Mouse (Mus musculus) intestine, postnatal 0 days (tissue): ENCODE data around the gene Sugp2. TPM values are rescaled to one million over a fixed set of nuclear protein-coding genes. Genes with fewer than 3 reads are reported as not detected.

ENCODE experiments used
- ATAC-seq: fragments of 200-750 bp; cut with Nextera tagmentation; 2 replicates; pipeline ENCODE4 v1.8.0; 2017; ENCODE audit warnings: mild to moderate bottlenecking, moderate TSS enrichment, moderate library complexity
- H3K27ac ChIP-seq: fragments of 300-500 bp; sonication (generic); 2 replicates; pipeline ENCODE4 v1.5.1; 2014; ENCODE audit warnings: mild to moderate bottlenecking, low read depth, low read length, moderate library complexity
- H3K27me3 ChIP-seq: fragments of 300-500 bp; sonication (generic); replicated peaks from 2 replicates; pipeline ENCODE4 v1.6.1; 2014; ENCODE audit warnings: low read length, mixed read lengths; ENCODE audit not compliant: control insufficient read depth, insufficient read depth
- H3K36me3 ChIP-seq: fragments of 300-500 bp; sonication (generic); 2 replicates; pipeline ENCODE4 v1.6.1; 2014; ENCODE audit warnings: mild to moderate bottlenecking, moderate library complexity; ENCODE audit not compliant: control insufficient read depth, insufficient read depth
- H3K4me1 ChIP-seq: fragments of 300-500 bp; sonication (generic); replicated peaks from 2 replicates; pipeline ENCODE4 v1.6.1; 2014; ENCODE audit warnings: antibody characterized with exemption, low read length, mixed read lengths; ENCODE audit not compliant: control insufficient read depth, insufficient read depth
- H3K4me2 ChIP-seq: fragments of 300-500 bp; sonication (generic); replicated peaks from 2 replicates; pipeline ENCODE4 v1.6.1; 2014; ENCODE audit warnings: low read depth, mild to moderate bottlenecking, moderate library complexity
- H3K4me3 ChIP-seq: fragments of 300-500 bp; sonication (generic); 2 replicates; pipeline ENCODE4 v1.5.1; 2014; ENCODE audit warnings: low read depth, low read length
- H3K9ac ChIP-seq: fragments of 300-500 bp; sonication (generic); 2 replicates; pipeline ENCODE4 v1.6.1; 2014; ENCODE audit warnings: mild to moderate bottlenecking, low read depth, low read length
- H3K9me3 ChIP-seq: fragments of 300-500 bp; sonication (generic); 2 replicates; pipeline ENCODE4 v1.6.1; 2016; ENCODE audit warnings: mixed run types; ENCODE audit not compliant: control insufficient read depth
- CTCF ChIP-seq: sonication (generic); IDR thresholded peaks from 2 replicates; pipeline ENCODE4 v1.5.1; 2016; ENCODE audit warnings: low read depth, mild to moderate bottlenecking, control low read depth, antibody characterized with exemption, moderate library complexity
- WGBS: fragments of 180-500 bp; shearing (Covaris S2); extraction: QIAGEN DNeasy Blood & Tissue Kit; methylation state at CpG from one replicate; pipeline ENCODE4 v1.1.7; 2014; 5-methylcytosine and 5-hydroxymethylcytosine counted together
- polyA plus RNA-seq: library from polyadenylated mRNA; unstranded; fragments of >200 nt; fragmentation: Nextera tagmentation; extraction: Ambion mirVana; gene quantifications from 2 replicates; pipeline ENCODE4 v1.2.1, GENCODE M21; 2015

The Sugp2 gene
- polyA plus RNA-seq, 1 experiment from 2014 or later, result 8.0 TPM

DNA sequence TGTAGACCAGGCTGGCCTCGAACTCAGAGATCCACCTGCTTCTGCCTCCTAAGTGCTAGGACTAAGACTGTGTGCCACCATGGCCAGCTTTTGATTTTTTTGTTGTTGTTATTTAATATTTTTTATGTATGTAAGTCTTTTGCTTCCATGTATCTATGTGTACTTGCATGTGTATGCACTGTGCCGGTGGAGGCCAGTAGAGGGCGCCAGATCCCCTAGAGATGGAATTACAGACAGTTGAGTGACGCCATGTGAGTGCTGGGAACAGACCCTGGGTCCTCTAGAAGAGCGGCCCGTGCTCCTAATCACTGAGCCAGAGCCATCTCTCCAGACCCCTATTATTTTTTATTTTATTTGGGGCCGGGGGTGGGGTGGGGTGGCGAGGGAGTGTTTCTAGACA, 52.7 kb downstream of the Sugp2 start:
- Histone ChIP-seq H3K9ac (no peak overlapping the region), H3K4me3 (no peak overlapping the region), H3K4me2 (no peak overlapping the region), H3K9me3 (no peaks in the 10 kb centered on the region), H3K36me3 (peaks cover 47% of the 10 kb centered on the region), H3K4me1 (no peaks in the 10 kb centered on the region), H3K27me3 (no peaks in the 10 kb centered on the region), H3K27ac (no peak overlapping the region)
- no peak for ATAC-seq
- TF ChIP-seq CTCF, result peak; percentile 54
- 94% methylated on average over 8 of the region's 8 CpGs for WGBS

DNA sequence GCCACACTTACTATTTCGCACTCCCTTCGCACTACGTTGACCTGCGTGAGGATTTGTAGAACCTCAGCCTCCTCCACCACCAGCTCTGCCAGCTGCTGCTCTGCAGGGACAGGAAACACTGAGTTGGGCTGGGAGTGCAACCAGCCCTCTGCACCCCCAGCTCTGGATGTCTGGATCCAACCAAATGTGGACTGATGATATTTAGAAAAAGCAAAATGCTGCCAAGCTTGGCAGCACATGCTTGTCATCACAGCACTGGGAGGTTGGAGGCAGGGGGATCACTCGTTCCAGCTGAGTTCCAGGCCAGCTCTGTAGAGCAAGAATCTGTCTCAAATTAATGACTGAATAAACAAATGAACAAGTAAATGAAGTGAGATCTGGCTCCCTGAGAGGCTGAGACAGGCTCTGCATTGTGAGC, 60.0 kb downstream of the Sugp2 start:
- ATAC-seq, result no peak
- no peak overlapping the region for H3K4me2 ChIP-seq
- no peak overlapping the region for H3K27ac ChIP-seq
- no peaks in the 10 kb centered on the region for H3K4me1 ChIP-seq
- H3K36me3 ChIP-seq, result peaks cover 90% of the 10 kb centered on the region
- TF ChIP-seq CTCF, result no peak
- H3K9ac ChIP-seq, result no peak overlapping the region
- no peak overlapping the region for H3K4me3 ChIP-seq
- 57% methylated on average over 5 of the region's 5 CpGs for WGBS
- no peaks in the 10 kb centered on the region for H3K27me3 ChIP-seq
- H3K9me3 ChIP-seq, result no peaks in the 10 kb centered on the region

DNA sequence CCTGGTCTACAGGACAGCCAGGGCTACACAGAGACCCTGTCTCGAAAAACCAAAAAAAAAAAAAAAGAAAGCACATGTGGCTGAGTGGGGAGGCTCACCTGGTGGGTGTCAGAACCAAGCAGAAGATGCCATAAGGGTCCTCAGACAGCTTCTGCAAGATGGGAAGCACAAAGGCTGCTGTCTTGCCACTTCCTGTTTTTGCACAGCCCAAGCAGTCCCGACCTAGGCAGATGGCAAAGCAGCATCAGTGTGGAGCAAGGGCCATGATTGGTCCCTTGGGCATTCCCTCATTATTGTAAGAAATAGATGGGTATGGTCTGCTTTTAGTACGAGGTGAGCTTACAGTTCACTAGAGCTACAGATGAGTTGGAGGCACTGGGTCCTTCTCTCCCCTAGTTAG, 66.9 kb downstream of the Sugp2 start:
- H3K27ac ChIP-seq, result peak overlapping the region; percentile 21; the same call in 1 of the 2 replicates
- no peaks in the 10 kb centered on the region for H3K27me3 ChIP-seq
- peaks cover 48% of the 10 kb centered on the region for H3K36me3 ChIP-seq
- TF ChIP-seq CTCF, result no peak
- H3K9ac ChIP-seq, result no peak overlapping the region
- no peaks in the 10 kb centered on the region for H3K9me3 ChIP-seq
- H3K4me2 ChIP-seq, result no peak overlapping the region
- H3K4me3 ChIP-seq, result no peak overlapping the region
- 83% methylated on average over 3 of the region's 3 CpGs for WGBS
- H3K4me1 ChIP-seq, result peaks cover 2% of the 10 kb centered on the region; the same call in 1 of the 2 replicates
- ATAC-seq, result no peak

DNA sequence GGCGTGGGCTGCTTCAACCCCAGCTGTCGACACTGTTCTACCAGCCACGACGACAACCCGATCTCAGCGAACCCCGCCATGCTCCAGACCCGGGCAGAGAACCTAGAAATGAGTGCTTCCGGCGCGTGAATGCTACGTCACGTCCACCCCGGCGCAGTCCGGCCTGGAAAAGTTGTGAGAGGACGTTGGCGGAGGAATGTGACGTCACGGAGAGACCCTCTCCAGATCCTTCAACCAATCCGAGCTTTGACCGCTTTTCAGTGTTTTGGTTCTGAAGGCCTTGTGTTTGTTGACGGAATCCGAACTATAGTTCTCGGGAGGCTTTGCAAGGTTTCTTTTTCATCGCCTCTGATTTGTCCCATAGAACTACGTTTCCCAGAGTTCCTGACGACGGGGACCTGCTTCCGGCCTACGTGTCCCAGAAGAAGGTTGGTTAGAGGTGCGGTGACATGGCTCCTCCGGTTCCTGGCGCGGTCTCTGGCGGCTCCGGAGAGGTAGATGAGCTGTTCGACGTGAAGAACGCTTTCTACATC, 68.4 kb downstream of the Sugp2 start, which contains the start of the genes Ddx49 and Cope:
TSS of gene Ddx49 (minus strand) at position 132 of the 533 bp plus-strand sequence.
TSS of gene Cope (plus strand) at position 161 of the 533 bp plus-strand sequence.
- Histone ChIP-seq H3K27me3 (no peaks in the 10 kb centered on the region), H3K36me3 (peaks cover 48% of the 10 kb centered on the region), H3K4me3 (peak within 1 kb of the TSS; percentile 91), H3K9ac (peak within 1 kb of the TSS; percentile 87), H3K4me2 (peak within 1 kb of the TSS; percentile 86), H3K4me1 (peaks cover 2% of the 10 kb centered on the region; the same call in 1 of the 2 replicates), H3K9me3 (no peaks in the 10 kb centered on the region), H3K27ac (peak within 1 kb of the TSS; percentile 62)
- WGBS, result under 1% methylated on average over 40 of the region's 40 CpGs
- no peak for TF ChIP-seq CTCF
- ATAC-seq, result peak; percentile 87

DNA sequence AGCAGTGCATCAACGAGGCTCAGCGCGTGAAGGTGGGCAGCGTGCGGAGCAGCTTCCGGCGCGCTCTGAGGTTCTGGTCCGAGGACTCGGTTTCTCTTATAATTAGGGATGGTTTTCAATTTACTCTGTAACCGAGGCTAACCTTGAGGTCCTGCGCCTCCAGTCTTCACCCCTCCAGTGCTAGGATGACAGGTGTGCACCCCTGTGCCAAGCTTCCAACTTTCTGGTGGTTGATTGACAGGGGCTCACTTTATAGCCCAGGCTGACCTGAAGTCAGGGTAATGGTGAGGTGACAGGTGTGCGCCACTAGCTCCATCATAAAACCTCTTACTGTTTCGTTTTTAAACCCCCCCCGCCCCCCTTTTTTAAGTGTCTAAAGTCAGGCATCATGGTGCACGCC, 68.9 kb downstream of the Sugp2 start:
- Histone ChIP-seq H3K36me3 (peaks cover 48% of the 10 kb centered on the region), H3K9me3 (no peaks in the 10 kb centered on the region), H3K4me3 (peak overlapping the region; percentile 91), H3K4me2 (peak overlapping the region; percentile 86), H3K27ac (peak overlapping the region; percentile 62), H3K9ac (peak overlapping the region; percentile 87), H3K27me3 (no peaks in the 10 kb centered on the region), H3K4me1 (peaks cover 2% of the 10 kb centered on the region; the same call in 1 of the 2 replicates)
- TF ChIP-seq CTCF, result no peak
- 2% methylated on average over 16 of the region's 16 CpGs for WGBS
- 0 out of 2 replicates have a peak, but pooled peaks have one; percentile 24 for ATAC-seq

DNA sequence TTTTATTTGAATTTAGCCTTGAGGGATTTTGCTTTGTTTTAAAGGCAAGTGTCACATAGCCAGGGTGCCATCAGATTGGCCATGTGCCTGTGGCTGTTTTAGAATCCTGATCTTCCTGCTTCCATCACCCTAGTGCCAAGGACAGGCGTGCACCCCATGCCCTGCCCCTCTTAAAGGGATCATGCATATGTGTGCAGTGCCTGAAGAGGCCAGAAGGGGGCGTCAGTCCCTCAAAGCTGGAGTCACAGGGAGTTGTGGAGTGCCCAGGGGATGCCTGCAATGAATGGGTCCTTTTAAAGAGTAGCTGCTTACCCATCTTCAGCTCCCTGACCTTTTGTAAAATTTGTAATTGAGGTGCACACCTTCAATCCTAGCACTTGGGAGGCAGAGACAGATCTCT, 75.3 kb downstream of the Sugp2 start:
- Histone ChIP-seq H3K4me2 (no peak overlapping the region), H3K9ac (no peak overlapping the region), H3K9me3 (no peaks in the 10 kb centered on the region), H3K36me3 (peaks cover 80% of the 10 kb centered on the region), H3K27ac (no peak overlapping the region), H3K4me1 (no peaks in the 10 kb centered on the region), H3K4me3 (no peak overlapping the region), H3K27me3 (no peaks in the 10 kb centered on the region)
- 29% methylated on average over 2 of the region's 2 CpGs for WGBS
- ATAC-seq, result no peak
- peak; percentile 73 for TF ChIP-seq CTCF
